16 mouse cellular contexts compared by ENCODE assay signal in genomic region chr13:24634346-24635120, GRCm38 (mm10). TPM values are rescaled to one million over a fixed set of nuclear protein-coding genes. Genes with fewer than 3 reads are reported as not detected.
DNase-seq lines count a peak whose midpoint lies in the region; ATAC-seq and TF ChIP-seq lines count a peak whose summit lies in the region.
"Had no signal": no experiment of that assay in that cellular context is flagged by ENCODE, and none has a peak within 500 bp of the region (broad histone marks: within the 10 kb centered on the region; RNA-seq: fewer than 3 reads in every experiment).

No protein-coding gene starts in this region.

- H3K9ac ChIP-seq in liver, postnatal 0 days (replicated peaks): no peak overlapping the region
- H3K9ac ChIP-seq in liver, embryonic 11.5 days (ENCODE audit: low read depth, low read length): no peak overlapping the region
- H3K9ac ChIP-seq: embryonic facial prominence, embryonic 13.5 days; forebrain, embryonic 15.5 days; heart, embryonic 12.5 days; limb, embryonic 15.5 days had no signal

- no peak overlapping the region for H3K4me3 ChIP-seq in liver, postnatal 0 days (ENCODE audit: low read depth, low read length)
- no peak overlapping the region for H3K4me3 ChIP-seq in liver, embryonic 11.5 days (ENCODE audit: low read depth, low read length)
- H3K4me3 ChIP-seq in cortical plate, adult 2 months (ENCODE audit: insufficient read depth, low read length): peak overlapping the region; percentile 8; the same call in 1 of the 2 replicates
- H3K4me3 ChIP-seq: embryonic facial prominence, embryonic 13.5 days; forebrain, embryonic 15.5 days; heart, embryonic 12.5 days; limb, embryonic 15.5 days; midbrain, embryonic 10.5 days had no signal

- no peak for ATAC-seq in liver, postnatal 0 days
- no peak for ATAC-seq in liver, embryonic 11.5 days (replicated peaks; ENCODE audit: low FRiP score)
- ATAC-seq in CD4-positive, CD25-positive, alpha-beta regulatory T cell, adult 4 months: peak; percentile 32
- ATAC-seq: forebrain, embryonic 15.5 days had no signal

- no peak for DNase-seq in liver, postnatal 0 days
- no peak for DNase-seq in liver, embryonic 11.5 days (ENCODE audit: low spot score)
- DNase-seq in naive thymus-derived CD4-positive, alpha-beta T cell, adult 2 months (ENCODE audit: low read depth): peak; percentile 74
- DNase-seq in kidney, postnatal 14 days: no peak
- no peak for DNase-seq in adrenal gland, postnatal 25 days
- DNase-seq: adrenal gland, adult 2 months; cerebellum, postnatal 25 days; kidney, adult 11 months; kidney, postnatal 36 days had no signal

- H3K27ac ChIP-seq in liver, postnatal 0 days (ENCODE audit: low read depth): 0 out of 2 replicates have a peak overlapping the region, but pooled peaks have one; percentile 39
- no peak overlapping the region for H3K27ac ChIP-seq in liver, embryonic 11.5 days (ENCODE audit: low read depth, low read length)
- peak overlapping the region; percentile 14; the same call in 1 of the 2 replicates for H3K27ac ChIP-seq in cortical plate, adult 2 months (ENCODE audit: insufficient read depth, low read length)
- H3K27ac ChIP-seq: embryonic facial prominence, embryonic 13.5 days; forebrain, embryonic 15.5 days; limb, embryonic 15.5 days; midbrain, embryonic 10.5 days had no signal

- TF ChIP-seq POLR2A in cortical plate, adult 2 months (IDR thresholded peaks at IDR 0.05; ENCODE audit: extremely low read depth, insufficient read depth, low read length): no peak

- 56% methylated on average over 13 of the region's 13 CpGs for whole genome bisulfite sequencing in liver, postnatal 0 days (ENCODE audit: insufficient replicate concordance)
- WGBS in liver, embryonic 11.5 days: 70% methylated on average over 13 of the region's 13 CpGs

- no peaks in the 10 kb centered on the region for H3K9me3 ChIP-seq in liver, postnatal 0 days (ENCODE audit: low read length)
- no peaks in the 10 kb centered on the region for H3K9me3 ChIP-seq in liver, embryonic 11.5 days (ENCODE audit: control insufficient read depth, low read length)
- H3K9me3 ChIP-seq: embryonic facial prominence, embryonic 13.5 days; forebrain, embryonic 15.5 days; heart, embryonic 12.5 days; limb, embryonic 15.5 days; midbrain, embryonic 10.5 days had no signal

- TF ChIP-seq CTCF in liver, postnatal 0 days (IDR thresholded peaks at IDR 0.05; ENCODE audit: low read depth): no peak
- no peak for TF ChIP-seq CTCF in cortical plate, adult 2 months (IDR thresholded peaks at IDR 0.05; ENCODE audit: extremely low read depth, insufficient read depth, low read length)

- peaks cover 22% of the 10 kb centered on the region for H3K27me3 ChIP-seq in liver, postnatal 0 days (ENCODE audit: insufficient read depth, low read length)
- peaks cover 39% of the 10 kb centered on the region for H3K27me3 ChIP-seq in liver, embryonic 11.5 days (replicated peaks; ENCODE audit: control insufficient read depth, insufficient read depth, low read length)
- H3K27me3 ChIP-seq: forebrain, embryonic 15.5 days had no signal

- H3K4me2 ChIP-seq in liver, postnatal 0 days (ENCODE audit: low read depth, low read length): peak overlapping the region; percentile 50; the same call in 1 of the 2 replicates
- no peak overlapping the region for H3K4me2 ChIP-seq in liver, embryonic 11.5 days
- H3K4me2 ChIP-seq: embryonic facial prominence, embryonic 13.5 days; forebrain, embryonic 15.5 days; heart, embryonic 12.5 days; limb, embryonic 15.5 days had no signal

- H3K36me3 ChIP-seq in liver, postnatal 0 days (replicated peaks; ENCODE audit: insufficient read depth, low read length): no peaks in the 10 kb centered on the region
- no peaks in the 10 kb centered on the region for H3K36me3 ChIP-seq in liver, embryonic 11.5 days (ENCODE audit: control insufficient read depth, insufficient read depth, low read length)
- H3K36me3 ChIP-seq: embryonic facial prominence, embryonic 13.5 days; forebrain, embryonic 15.5 days; heart, embryonic 12.5 days; limb, embryonic 15.5 days; midbrain, embryonic 10.5 days had no signal

- TF ChIP-seq EP300 in liver, postnatal 0 days (IDR thresholded peaks at IDR 0.05; ENCODE audit: low read depth): no peak

- peaks cover 44% of the 10 kb centered on the region for H3K4me1 ChIP-seq in liver, postnatal 0 days (ENCODE audit: insufficient read depth)
- peaks cover 17% of the 10 kb centered on the region for H3K4me1 ChIP-seq in liver, embryonic 11.5 days (replicated peaks; ENCODE audit: control insufficient read depth, insufficient read depth, low read length)
- H3K4me1 ChIP-seq in cortical plate, adult 2 months (ENCODE audit: control insufficient read depth, insufficient read depth, low read length): peaks cover 12% of the 10 kb centered on the region

RNA-seq across cellular contexts. Expression of gene Ripor2, which starts 52.5 kb away (rescaled TPM):
- 3.7 and 3.8 TPM in 2 replicates for polyA plus RNA-seq in liver, postnatal 0 days (2015; fragmentation: Nextera tagmentation; extraction: Ambion mirVana)
- 9.4 and 11.4 TPM in 2 replicates for polyA plus RNA-seq in liver, embryonic 11.5 days (2014; fragmentation: Nextera tagmentation; extraction: Ambion mirVana)
- 100 to 1,000 TPM; 228 to 281 TPM for polyA plus RNA-seq in CD4-positive, CD25-positive, alpha-beta regulatory T cell, adult 4 months (2017; shearing (Covaris generic))
- polyA plus RNA-seq in cortical plate, adult 2 months (2012; rRNA removed): 25.6 and 26.6 TPM in 2 replicates
- 1.9 and 2.5 TPM in 2 replicates for total RNA-seq in adrenal gland, postnatal 25 days (2021)
